Mouse (Mus musculus): Measurements from ENCODE around the gene Tmprss11b. TPM values are rescaled to one million over a fixed set of nuclear protein-coding genes. Genes with fewer than 3 reads are reported as not detected.
"Not testable (repeated sequence)": the region's sequence is repeated elsewhere in the genome, so short reads cannot be mapped to it uniquely, and the experiment has no call there.

The Tmprss11b gene
- not detected in 2 replicates for polyA plus RNA-seq (2012; ENCODE audit: insufficient read depth, low replicate concordance)

DNA sequence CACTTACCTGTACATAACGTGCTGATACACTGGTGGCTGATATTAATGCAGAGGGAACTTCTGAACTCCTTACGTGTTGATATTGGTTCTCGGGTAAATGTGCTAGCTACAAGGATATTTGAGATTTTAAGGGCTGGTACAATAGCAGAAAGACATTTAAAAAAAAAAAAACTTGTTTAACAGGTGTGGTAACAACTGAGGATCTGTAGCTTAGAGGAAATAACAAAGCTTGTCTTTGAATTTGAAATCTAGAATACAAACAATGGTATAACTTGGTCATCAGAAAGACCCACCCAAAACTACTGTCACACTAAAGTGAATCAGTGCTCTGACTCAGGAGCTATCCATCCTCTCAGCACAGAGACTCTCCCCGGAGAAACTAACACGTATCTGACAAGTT, at the start of gene Tmprss11b:
TSS of gene Tmprss11b (minus strand) at position 101 of the 400 bp plus-strand sequence.
- no peak within 1 kb of the TSS for H3K4me3 ChIP-seq (replicated peaks)
- H3K36me3 ChIP-seq (replicated peaks; ENCODE audit: low read length) = no peaks in the 10 kb centered on the region
- no peaks in the 10 kb centered on the region for H3K27me3 ChIP-seq (replicated peaks)
- TF ChIP-seq FLI1 (IDR thresholded peaks at IDR 0.05; ENCODE audit: low read length) (no peak), GATA1 (IDR thresholded peaks at IDR 0.05; ENCODE audit: borderline replicate concordance, low read length) (no peak)
- H3K4me1 ChIP-seq = no peaks in the 10 kb centered on the region
- no peaks in the 10 kb centered on the region for H3K9me3 ChIP-seq

DNA sequence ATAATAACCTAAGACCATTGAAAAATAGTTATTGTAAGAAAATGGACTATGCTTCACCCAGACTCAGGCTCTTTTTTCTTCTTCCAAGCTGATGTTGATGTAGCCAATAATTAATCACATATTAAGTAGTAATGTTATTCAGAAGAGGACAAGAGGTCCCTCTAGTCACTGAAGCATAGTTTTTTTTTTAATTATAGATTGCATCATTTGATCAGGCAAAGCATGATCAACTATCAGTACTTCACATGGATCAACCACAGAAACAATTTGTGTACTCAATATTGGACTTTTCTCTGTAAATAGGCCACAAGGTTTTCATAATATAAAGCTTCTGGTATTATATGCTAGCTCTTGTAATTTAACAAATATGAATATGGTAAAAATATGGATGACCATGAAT, 48.9 kb upstream of the Tmprss11b start:
- Histone ChIP-seq H3K36me3 (replicated peaks; ENCODE audit: low read length) (no peaks in the 10 kb centered on the region), H3K27me3 (replicated peaks) (no peaks in the 10 kb centered on the region), H3K4me3 (replicated peaks) (no peak overlapping the region), H3K4me1 (no peaks in the 10 kb centered on the region), H3K9me3 (peaks cover 3% of the 10 kb centered on the region)
- TF ChIP-seq GATA1 (IDR thresholded peaks at IDR 0.05; ENCODE audit: borderline replicate concordance, low read length) (no peak), FLI1 (IDR thresholded peaks at IDR 0.05; ENCODE audit: low read length) (no peak)

DNA sequence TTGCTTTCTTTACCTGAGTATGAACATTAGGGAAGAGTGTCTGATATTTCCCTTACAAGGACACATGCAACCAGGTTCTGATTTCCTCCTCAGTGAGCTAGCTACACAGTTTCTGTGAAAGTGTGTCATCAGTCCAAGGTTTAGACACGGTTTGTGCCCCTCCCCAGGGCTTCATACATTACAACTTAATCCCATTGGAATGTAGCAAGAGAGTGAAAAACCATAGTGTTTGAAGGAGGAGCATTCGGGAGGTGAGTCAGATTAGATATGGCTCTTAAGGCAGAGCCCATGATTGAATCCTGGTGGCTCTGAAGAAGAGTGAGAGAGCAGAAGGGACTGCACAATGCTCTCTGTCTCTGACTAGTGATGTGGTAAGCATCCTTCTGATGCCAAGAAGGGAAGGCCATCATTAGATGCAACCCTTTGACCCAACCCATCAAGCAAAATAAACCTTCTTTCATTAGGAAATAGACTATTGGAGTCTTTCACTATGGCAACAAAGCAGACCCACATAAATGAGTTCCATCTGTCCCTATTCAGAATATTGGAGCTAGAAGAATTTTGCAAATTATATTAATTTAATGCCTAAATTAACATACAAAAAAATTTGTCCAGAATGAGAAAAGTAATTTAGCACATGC, 46.8 kb upstream of the Tmprss11b start:
- Histone ChIP-seq H3K9me3 (peaks cover 3% of the 10 kb centered on the region), H3K4me1 (no peaks in the 10 kb centered on the region), H3K4me3 (replicated peaks) (no peak overlapping the region), H3K27me3 (replicated peaks) (no peaks in the 10 kb centered on the region), H3K36me3 (replicated peaks; ENCODE audit: low read length) (no peaks in the 10 kb centered on the region)
- TF ChIP-seq FLI1 (IDR thresholded peaks at IDR 0.05; ENCODE audit: low read length) (no peak), GATA1 (IDR thresholded peaks at IDR 0.05; ENCODE audit: borderline replicate concordance, low read length) (no peak)

DNA sequence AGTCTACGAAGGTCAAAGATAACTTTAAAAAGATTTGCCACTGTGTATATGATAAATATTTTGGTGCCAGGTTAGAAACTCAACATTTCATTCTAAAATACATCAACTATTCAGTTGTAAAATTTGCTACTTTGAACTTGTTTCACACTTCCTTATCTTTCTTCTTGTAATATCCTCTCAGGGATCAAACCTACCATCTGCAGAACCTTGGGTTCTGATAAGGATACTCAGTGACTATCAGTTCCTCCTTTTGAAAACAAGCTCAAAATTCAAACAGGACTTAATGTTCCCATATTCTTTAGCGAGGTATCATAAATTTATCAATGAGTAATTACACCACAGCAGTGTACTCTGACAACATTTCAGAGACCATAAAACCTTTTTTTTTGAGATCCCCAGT, 38.8 kb upstream of the Tmprss11b start:
- TF ChIP-seq GATA1 (IDR thresholded peaks at IDR 0.05; ENCODE audit: borderline replicate concordance, low read length) (no peak), FLI1 (IDR thresholded peaks at IDR 0.05; ENCODE audit: low read length) (no peak)
- H3K4me1 ChIP-seq = no peaks in the 10 kb centered on the region
- no peaks in the 10 kb centered on the region for H3K36me3 ChIP-seq (replicated peaks; ENCODE audit: low read length)
- H3K27me3 ChIP-seq (replicated peaks) = no peaks in the 10 kb centered on the region
- no peaks in the 10 kb centered on the region for H3K9me3 ChIP-seq
- no peak overlapping the region for H3K4me3 ChIP-seq (replicated peaks)

DNA sequence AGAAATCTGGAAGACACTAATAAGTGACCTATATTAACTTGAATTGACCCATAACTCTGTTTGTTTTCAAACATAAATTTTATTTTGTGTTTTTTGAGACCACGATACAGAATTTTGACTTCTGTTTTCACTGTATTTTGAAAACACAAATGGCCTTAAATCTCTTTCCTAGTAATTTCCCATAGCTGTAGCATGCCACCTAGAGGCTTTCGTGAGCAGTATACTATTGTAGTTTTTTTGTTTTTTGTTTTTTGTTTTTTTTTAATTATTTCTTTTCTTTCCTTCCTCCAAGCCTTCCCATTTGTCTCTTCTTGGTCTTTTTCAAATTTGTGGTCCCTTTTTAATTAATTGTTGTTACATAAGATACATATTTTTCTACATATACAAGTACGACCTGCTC, 28.8 kb upstream of the Tmprss11b start:
- Histone ChIP-seq H3K27me3 (replicated peaks) (no peaks in the 10 kb centered on the region), H3K9me3 (no peaks in the 10 kb centered on the region)
- TF ChIP-seq FLI1 (IDR thresholded peaks at IDR 0.05; ENCODE audit: low read length) = no peak
- no peak for TF ChIP-seq GATA1 (IDR thresholded peaks at IDR 0.05; ENCODE audit: borderline replicate concordance, low read length)

DNA sequence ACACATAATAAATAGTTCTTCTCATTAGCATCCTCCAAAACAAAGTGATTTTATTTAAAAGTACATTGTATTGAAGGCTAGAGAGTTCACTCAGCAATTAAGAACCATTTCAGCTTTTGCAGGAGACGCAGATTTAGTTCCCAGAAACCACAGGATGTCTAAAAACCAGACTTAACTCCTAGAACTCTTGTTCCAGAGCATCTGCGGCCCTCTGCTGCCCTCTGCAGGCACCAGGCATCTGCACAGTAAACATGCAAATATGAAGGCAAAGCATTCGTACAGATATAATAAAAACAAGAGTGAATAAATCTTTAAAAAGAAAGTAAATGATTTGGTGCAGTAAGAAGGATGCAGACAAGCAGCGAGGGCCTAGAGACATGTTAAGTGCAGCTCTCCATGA, 8.5 kb upstream of the Tmprss11b start:
- Histone ChIP-seq H3K9me3 (no peaks in the 10 kb centered on the region), H3K4me1 (no peaks in the 10 kb centered on the region), H3K27me3 (replicated peaks) (no peaks in the 10 kb centered on the region), H3K4me3 (replicated peaks) (no peak overlapping the region), H3K36me3 (replicated peaks; ENCODE audit: low read length) (no peaks in the 10 kb centered on the region)
- TF ChIP-seq FLI1 (IDR thresholded peaks at IDR 0.05; ENCODE audit: low read length) (no peak), GATA1 (IDR thresholded peaks at IDR 0.05; ENCODE audit: borderline replicate concordance, low read length) (no peak)

More for the DNA sequence above, 28.8 kb upstream of the Tmprss11b start:
- Histone ChIP-seq H3K4me1 (no peaks in the 10 kb centered on the region), H3K4me3 (replicated peaks) (no peak overlapping the region), H3K36me3 (replicated peaks; ENCODE audit: low read length) (no peaks in the 10 kb centered on the region)

DNA sequence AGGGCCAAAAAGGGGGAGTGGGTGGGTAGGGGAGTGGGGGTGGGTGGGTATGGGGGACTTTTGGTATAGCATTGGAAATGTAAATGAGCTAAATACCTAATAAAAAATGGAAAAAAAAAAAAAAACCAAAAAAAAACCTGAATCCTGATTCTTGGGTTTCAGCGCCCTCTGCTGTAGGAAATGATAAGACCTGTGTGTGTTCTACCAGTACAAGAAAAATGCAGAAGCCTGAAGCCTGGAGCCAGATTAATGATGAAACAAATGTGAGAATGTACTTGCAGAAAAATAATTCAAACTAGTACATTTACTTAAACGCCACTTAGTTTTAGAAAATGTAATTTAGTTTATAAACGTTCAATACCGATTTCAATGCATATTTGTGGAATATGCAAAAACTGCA, 27.0 kb downstream of the Tmprss11b start:
- H3K4me1 ChIP-seq; H3K9me3 ChIP-seq; H3K36me3 ChIP-seq (replicated peaks; ENCODE audit: low read length); H3K27me3 ChIP-seq (replicated peaks); H3K4me3 ChIP-seq (replicated peaks): not testable (repeated sequence)

DNA sequence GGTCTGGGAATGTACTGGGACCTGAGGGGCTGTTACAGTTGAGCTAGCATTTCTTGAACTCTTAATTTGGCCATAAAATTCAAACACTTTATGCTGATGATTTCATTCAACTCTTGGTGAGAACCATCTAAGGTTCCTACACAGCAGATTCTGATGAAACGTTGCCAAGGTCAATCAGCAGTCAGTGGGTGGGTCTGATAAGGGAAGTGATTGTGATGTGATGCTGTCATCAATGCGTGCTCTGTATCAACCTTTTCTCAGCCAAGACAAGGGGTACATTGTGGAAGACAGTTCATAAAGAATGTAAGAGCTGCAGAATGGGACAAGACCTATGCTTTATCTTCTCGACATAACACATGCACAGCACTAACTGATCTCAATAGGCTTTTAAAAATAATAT, 35.4 kb downstream of the Tmprss11b start:
- Histone ChIP-seq H3K27me3 (replicated peaks) (no peaks in the 10 kb centered on the region), H3K4me1 (no peaks in the 10 kb centered on the region), H3K4me3 (replicated peaks) (no peak overlapping the region), H3K9me3 (no peaks in the 10 kb centered on the region), H3K36me3 (replicated peaks; ENCODE audit: low read length) (no peaks in the 10 kb centered on the region)
- no peak for TF ChIP-seq GATA1 (IDR thresholded peaks at IDR 0.05; ENCODE audit: borderline replicate concordance, low read length)
- no peak for TF ChIP-seq FLI1 (IDR thresholded peaks at IDR 0.05; ENCODE audit: low read length)

DNA sequence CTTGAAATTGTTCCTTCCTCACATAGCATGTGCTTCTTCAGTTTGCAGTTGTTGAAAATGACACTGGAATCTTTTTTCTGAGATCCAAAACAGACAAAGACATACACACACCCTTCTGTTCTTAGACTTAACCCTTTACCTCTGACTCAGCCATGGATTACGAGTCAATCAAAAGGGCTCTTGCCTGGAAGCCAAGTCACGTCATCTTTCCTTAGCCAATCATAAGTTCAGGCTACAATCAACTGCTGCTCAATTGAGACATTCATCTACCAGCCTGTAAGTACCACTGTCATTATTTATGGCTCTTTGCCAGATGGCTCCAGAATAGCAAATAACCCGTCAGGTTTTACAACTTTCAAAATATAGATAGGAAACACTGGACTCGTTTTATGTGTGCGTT, 43.8 kb downstream of the Tmprss11b start, which contains the start of gene Tmprss11f:
TSS of gene Tmprss11f (minus strand) at position 101 of the 400 bp plus-strand sequence.
- Histone ChIP-seq H3K4me3 (replicated peaks) (no peak within 1 kb of the TSS), H3K27me3 (replicated peaks) (no peaks in the 10 kb centered on the region), H3K4me1 (no peaks in the 10 kb centered on the region), H3K36me3 (replicated peaks; ENCODE audit: low read length) (no peaks in the 10 kb centered on the region), H3K9me3 (no peaks in the 10 kb centered on the region)
- TF ChIP-seq GATA1 (IDR thresholded peaks at IDR 0.05; ENCODE audit: borderline replicate concordance, low read length) = no peak
- no peak for TF ChIP-seq FLI1 (IDR thresholded peaks at IDR 0.05; ENCODE audit: low read length)

DNA sequence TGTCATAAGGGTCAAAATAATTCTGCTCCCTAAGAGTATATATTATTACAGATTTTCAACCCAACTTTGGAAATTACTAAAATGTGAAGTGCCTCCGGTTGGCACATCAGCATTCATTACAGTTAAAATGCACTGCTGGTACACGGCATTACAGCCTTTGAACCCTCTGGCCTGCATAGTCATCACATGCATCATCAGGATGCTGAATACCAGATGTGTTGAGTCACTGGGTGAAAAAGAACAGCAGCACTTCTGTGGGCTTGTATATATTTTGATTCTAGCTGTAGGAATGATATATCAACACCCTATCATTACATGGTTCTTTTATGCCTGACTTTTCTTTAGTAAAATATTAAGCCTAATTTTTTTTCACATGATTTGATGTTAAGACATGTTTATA, 45.5 kb downstream of the Tmprss11b start:
- Histone ChIP-seq H3K4me3 (replicated peaks) (no peak overlapping the region), H3K9me3 (no peaks in the 10 kb centered on the region), H3K27me3 (replicated peaks) (no peaks in the 10 kb centered on the region), H3K36me3 (replicated peaks; ENCODE audit: low read length) (no peaks in the 10 kb centered on the region), H3K4me1 (no peaks in the 10 kb centered on the region)
- TF ChIP-seq GATA1 (IDR thresholded peaks at IDR 0.05; ENCODE audit: borderline replicate concordance, low read length) = no peak
- TF ChIP-seq FLI1 (IDR thresholded peaks at IDR 0.05; ENCODE audit: low read length) = no peak

DNA sequence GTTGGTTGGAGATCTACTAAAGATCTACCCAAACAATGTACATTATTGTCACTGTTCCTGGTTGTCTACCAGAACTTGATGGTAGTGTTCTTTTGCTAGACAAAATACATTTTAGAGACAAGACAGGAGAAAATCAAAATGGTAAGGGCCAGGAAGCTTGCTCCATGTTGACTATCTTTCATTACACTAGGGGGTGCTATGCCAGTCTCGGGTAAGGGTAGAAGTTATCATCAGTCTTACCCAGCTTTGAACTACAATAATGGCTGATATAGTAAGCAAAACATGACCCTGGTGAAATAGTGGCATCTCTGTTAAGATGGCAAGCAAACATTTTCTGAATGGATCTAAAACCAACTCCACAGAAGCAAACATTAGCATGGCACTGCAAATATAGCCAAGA, 54.4 kb downstream of the Tmprss11b start:
- no peaks in the 10 kb centered on the region for H3K9me3 ChIP-seq
- TF ChIP-seq FLI1 (IDR thresholded peaks at IDR 0.05; ENCODE audit: low read length) = no peak
- TF ChIP-seq GATA1 (IDR thresholded peaks at IDR 0.05; ENCODE audit: borderline replicate concordance, low read length) = no peak
- no peaks in the 10 kb centered on the region for H3K27me3 ChIP-seq (replicated peaks)
- H3K36me3 ChIP-seq (replicated peaks; ENCODE audit: low read length) = no peaks in the 10 kb centered on the region
- no peak overlapping the region for H3K4me3 ChIP-seq (replicated peaks)
- no peaks in the 10 kb centered on the region for H3K4me1 ChIP-seq

Other genes starting within 250 kb of the Tmprss11b start
- gene Tmprss11a, start 207.4 kb downstream of the Tmprss11b start, polyA plus RNA-seq (2012; ENCODE audit: insufficient read depth, low replicate concordance) = not detected in 2 replicates
- gene Tmprss11g, start 157.8 kb downstream of the Tmprss11b start, polyA plus RNA-seq (2012; ENCODE audit: insufficient read depth, low replicate concordance) = not detected in 2 replicates
- not detected in 2 replicates for gene Tmprss11f, start 43.9 kb downstream of the Tmprss11b start, polyA plus RNA-seq (2012; ENCODE audit: insufficient read depth, low replicate concordance)
- gene Tmprss11e, start 69.5 kb upstream of the Tmprss11b start, polyA plus RNA-seq (2012; ENCODE audit: insufficient read depth, low replicate concordance) = not detected in 2 replicates
- gene Ythdc1, start 127.9 kb upstream of the Tmprss11b start, polyA plus RNA-seq (2012; ENCODE audit: insufficient read depth, low replicate concordance) = 5.4 and 12.6 TPM in 2 replicates
- not detected in 2 replicates for gene Ugt2b34, start 230.6 kb upstream of the Tmprss11b start, polyA plus RNA-seq (2012; ENCODE audit: insufficient read depth, low replicate concordance)

Data from megakaryocyte, embryonic 14.5 days (primary cell).